Mouse (Mus musculus): ENCODE measurements around the gene Gyg. TPM values are rescaled to one million over a fixed set of nuclear protein-coding genes. Genes with fewer than 3 reads are reported as not detected.

The Gyg gene
- polyA plus RNA-seq, 1 experiment from 2014 or later: 42.4 TPM

- no peak for ATAC-seq
- Histone ChIP-seq H3K9ac (ENCODE audit: low read depth, low read length) (no peak overlapping the region), H3K9me3 (ENCODE audit: control insufficient read depth) (0 out of 2 replicates have a peak, but pooled peaks cover 3% of the 10 kb centered on the region), H3K27me3 (replicated peaks; ENCODE audit: control insufficient read depth, insufficient read depth, low read length) (no peaks in the 10 kb centered on the region), H3K4me2 (replicated peaks; ENCODE audit: low read depth) (peak overlapping the region; percentile 87), H3K4me1 (replicated peaks; ENCODE audit: control insufficient read depth, insufficient read depth, low read length) (0 out of 2 replicates have a peak, but pooled peaks cover 4% of the 10 kb centered on the region), H3K27ac (ENCODE audit: low read depth, low read length) (no peak overlapping the region), H3K36me3 (ENCODE audit: control insufficient read depth, insufficient read depth) (0 out of 2 replicates have a peak, but pooled peaks cover 5% of the 10 kb centered on the region), H3K4me3 (ENCODE audit: low read depth, low read length) (peak overlapping the region; percentile 73)
- 83% methylated on average over 6 of the region's 6 CpGs for WGBS
- TF ChIP-seq CTCF (IDR thresholded peaks at IDR 0.05; ENCODE audit: low read depth): no peak
Observed at GRCm38 (mm10) chr3:20155476-20155875, 359 bp upstream of the Gyg start.

DNA sequence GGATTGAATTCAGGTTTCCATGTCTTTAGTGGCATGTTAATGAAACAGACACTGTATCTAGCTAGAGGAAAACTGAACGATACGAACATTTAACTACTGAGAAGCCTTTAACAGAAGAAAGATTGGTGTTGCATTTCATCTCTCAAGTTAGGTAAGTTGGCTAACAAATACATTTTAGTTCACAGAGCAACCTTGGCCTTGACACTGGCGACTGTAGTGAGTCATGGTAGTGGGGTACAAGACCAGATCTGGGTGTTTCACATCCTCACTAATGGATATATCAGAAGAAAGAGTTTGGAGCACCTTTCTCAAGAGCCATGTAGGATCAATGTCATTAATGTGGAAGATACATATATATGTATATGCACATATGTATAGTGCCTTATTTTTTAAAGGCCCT lies 3.5 kb downstream of the Gyg start:
- no peak for TF ChIP-seq CTCF (IDR thresholded peaks at IDR 0.05; ENCODE audit: low read depth)
- Histone ChIP-seq H3K4me2 (replicated peaks; ENCODE audit: low read depth) (no peak overlapping the region), H3K27me3 (replicated peaks; ENCODE audit: control insufficient read depth, insufficient read depth, low read length) (no peaks in the 10 kb centered on the region), H3K36me3 (ENCODE audit: control insufficient read depth, insufficient read depth) (peaks cover 24% of the 10 kb centered on the region), H3K27ac (ENCODE audit: low read depth, low read length) (no peak overlapping the region), H3K4me3 (ENCODE audit: low read depth, low read length) (no peak overlapping the region), H3K9ac (ENCODE audit: low read depth, low read length) (no peak overlapping the region), H3K4me1 (replicated peaks; ENCODE audit: control insufficient read depth, insufficient read depth, low read length) (0 out of 2 replicates have a peak, but pooled peaks cover 4% of the 10 kb centered on the region), H3K9me3 (ENCODE audit: control insufficient read depth) (no peaks in the 10 kb centered on the region)
- 91% methylated on average over 3 of the region's 3 CpGs for WGBS
- no peak for ATAC-seq

- peaks cover 28% of the 10 kb centered on the region for H3K36me3 ChIP-seq (ENCODE audit: control insufficient read depth, insufficient read depth)
- ATAC-seq: no peak
- H3K4me3 ChIP-seq (ENCODE audit: low read depth, low read length): no peak overlapping the region
- H3K4me1 ChIP-seq (replicated peaks; ENCODE audit: control insufficient read depth, insufficient read depth, low read length): 0 out of 2 replicates have a peak, but pooled peaks cover 4% of the 10 kb centered on the region
- no peaks in the 10 kb centered on the region for H3K9me3 ChIP-seq (ENCODE audit: control insufficient read depth)
- TF ChIP-seq CTCF (IDR thresholded peaks at IDR 0.05; ENCODE audit: low read depth): no peak
- H3K9ac ChIP-seq (ENCODE audit: low read depth, low read length): no peak overlapping the region
- H3K27ac ChIP-seq (ENCODE audit: low read depth, low read length): no peak overlapping the region
- WGBS: 78% methylated on average over 2 of the region's 2 CpGs
- no peaks in the 10 kb centered on the region for H3K27me3 ChIP-seq (replicated peaks; ENCODE audit: control insufficient read depth, insufficient read depth, low read length)
- no peak overlapping the region for H3K4me2 ChIP-seq (replicated peaks; ENCODE audit: low read depth)
Observed at GRCm38 (mm10) chr3:20150511-20150910, 4.6 kb downstream of the Gyg start.

- ATAC-seq: no peak
- no peaks in the 10 kb centered on the region for H3K9me3 ChIP-seq (ENCODE audit: control insufficient read depth)
Observed at GRCm38 (mm10) chr3:20147647-20148046, 7.5 kb downstream of the Gyg start.

GRCm38 (mm10) chr3:20146884-20147395 lies 8.2 kb downstream of the Gyg start:
- H3K36me3 ChIP-seq (ENCODE audit: control insufficient read depth, insufficient read depth): peaks cover 28% of the 10 kb centered on the region
- no peak for ATAC-seq
- no peak overlapping the region for H3K9ac ChIP-seq (ENCODE audit: low read depth, low read length)
- H3K4me1 ChIP-seq (replicated peaks; ENCODE audit: control insufficient read depth, insufficient read depth, low read length): no peaks in the 10 kb centered on the region
- H3K27ac ChIP-seq (ENCODE audit: low read depth, low read length): no peak overlapping the region
- TF ChIP-seq CTCF (IDR thresholded peaks at IDR 0.05; ENCODE audit: low read depth): no peak
- H3K4me2 ChIP-seq (replicated peaks; ENCODE audit: low read depth): no peak overlapping the region
- no peaks in the 10 kb centered on the region for H3K27me3 ChIP-seq (replicated peaks; ENCODE audit: control insufficient read depth, insufficient read depth, low read length)
- no peaks in the 10 kb centered on the region for H3K9me3 ChIP-seq (ENCODE audit: control insufficient read depth)
- 84% methylated on average over 7 of the region's 7 CpGs for WGBS
- no peak overlapping the region for H3K4me3 ChIP-seq (ENCODE audit: low read depth, low read length)

More at GRCm38 (mm10) chr3:20147647-20148046, 7.5 kb downstream of the Gyg start:
- Histone ChIP-seq H3K27me3 (replicated peaks; ENCODE audit: control insufficient read depth, insufficient read depth, low read length) (no peaks in the 10 kb centered on the region), H3K4me2 (replicated peaks; ENCODE audit: low read depth) (no peak overlapping the region), H3K4me3 (ENCODE audit: low read depth, low read length) (no peak overlapping the region), H3K4me1 (replicated peaks; ENCODE audit: control insufficient read depth, insufficient read depth, low read length) (no peaks in the 10 kb centered on the region), H3K27ac (ENCODE audit: low read depth, low read length) (no peak overlapping the region), H3K9ac (ENCODE audit: low read depth, low read length) (no peak overlapping the region), H3K36me3 (ENCODE audit: control insufficient read depth, insufficient read depth) (peaks cover 28% of the 10 kb centered on the region)
- WGBS: 93% methylated on average over 5 of the region's 5 CpGs
- TF ChIP-seq CTCF (IDR thresholded peaks at IDR 0.05; ENCODE audit: low read depth): no peak

DNA sequence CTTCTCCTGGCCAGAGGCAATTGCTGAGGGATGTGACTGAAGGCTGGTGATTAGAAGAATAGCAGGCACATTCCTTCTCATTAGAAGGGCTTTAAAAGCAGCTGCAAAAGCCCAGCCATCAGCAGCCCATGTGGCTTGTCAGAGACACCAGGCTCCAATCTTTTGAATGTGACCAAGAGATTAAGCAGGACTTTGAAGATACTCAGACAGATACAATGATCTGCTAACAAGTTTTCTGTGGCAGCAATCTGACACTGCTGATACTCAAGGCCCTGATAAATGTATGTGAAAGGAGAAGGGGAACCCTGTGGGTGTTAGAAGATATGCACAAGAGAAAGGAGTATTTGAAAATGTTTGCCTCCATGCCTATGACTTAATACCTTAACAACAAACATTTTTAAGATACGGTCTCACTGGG lies 9.4 kb downstream of the Gyg start:
- Histone ChIP-seq H3K27ac (ENCODE audit: low read depth, low read length) (no peak overlapping the region), H3K4me2 (replicated peaks; ENCODE audit: low read depth) (no peak overlapping the region), H3K27me3 (replicated peaks; ENCODE audit: control insufficient read depth, insufficient read depth, low read length) (no peaks in the 10 kb centered on the region), H3K4me3 (ENCODE audit: low read depth, low read length) (no peak overlapping the region), H3K4me1 (replicated peaks; ENCODE audit: control insufficient read depth, insufficient read depth, low read length) (no peaks in the 10 kb centered on the region), H3K9ac (ENCODE audit: low read depth, low read length) (no peak overlapping the region), H3K9me3 (ENCODE audit: control insufficient read depth) (no peaks in the 10 kb centered on the region), H3K36me3 (ENCODE audit: control insufficient read depth, insufficient read depth) (peaks cover 26% of the 10 kb centered on the region)
- no peak for ATAC-seq
- TF ChIP-seq CTCF (IDR thresholded peaks at IDR 0.05; ENCODE audit: low read depth): no peak
- WGBS: 71% methylated on average over 1 of the region's 1 CpGs

Data from intestine, postnatal 0 days (tissue).